ENCODE assay signal across 8 mouse cellular contexts in the genomic region with DNA sequence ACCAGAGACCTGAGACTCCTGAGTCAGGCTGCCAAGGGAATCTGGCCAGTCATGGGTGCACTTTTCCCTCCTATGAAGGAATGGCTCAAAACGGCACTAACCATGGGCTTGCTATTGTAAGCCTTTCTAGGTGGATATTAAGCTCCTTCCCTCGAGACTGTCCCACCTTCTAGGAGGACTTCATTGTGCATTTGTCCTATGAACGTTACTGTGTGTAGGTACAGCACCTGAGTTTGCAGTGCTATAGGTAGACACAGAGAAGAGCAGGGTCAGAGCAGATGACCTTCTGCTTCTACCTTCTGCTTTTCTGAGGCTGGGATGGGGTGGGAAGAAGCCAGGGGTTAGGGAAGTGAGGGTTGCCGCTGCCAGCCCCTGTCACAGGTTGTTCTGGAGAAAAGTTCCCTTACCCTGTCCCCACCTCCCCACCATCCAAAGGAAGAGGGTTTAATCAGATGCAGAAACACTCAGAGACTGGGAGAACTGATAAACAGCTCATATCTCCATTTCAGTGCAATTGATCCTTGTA.
DNase-seq lines count a peak whose midpoint lies in the region; ATAC-seq and TF ChIP-seq lines count a peak whose summit lies in the region.

No protein-coding gene starts in this region.

- 42% methylated on average over 4 of the region's 4 CpGs for WGBS in forebrain, embryonic 10.5 days
- 53% methylated on average over 4 of the region's 4 CpGs for WGBS in forebrain, postnatal 0 days
- 70% methylated on average over 4 of the region's 4 CpGs for WGBS in kidney, embryonic 14.5 days
- 68% methylated on average over 4 of the region's 4 CpGs for WGBS in limb, embryonic 15.5 days

- intact Hi-C loops in left cerebral cortex, postnatal 14 days (cut with DNase I), result no loop called here

- H3K4me2 ChIP-seq in forebrain, postnatal 0 days (ENCODE audit: low read depth), result no peak overlapping the region
- H3K4me2 ChIP-seq in kidney, embryonic 14.5 days (replicated peaks; ENCODE audit: low read depth, low read length), result no peak overlapping the region
- no peak overlapping the region for H3K4me2 ChIP-seq in limb, embryonic 15.5 days

- no peak for DNase-seq in forebrain, embryonic 10.5 days (ENCODE audit: extremely low spot score, low spot score)
- no peak for DNase-seq in forebrain, postnatal 0 days
- no peak for DNase-seq in kidney, adult 11 months
- DNase-seq in A20 (ENCODE audit: low read depth, low spot score), result peak; percentile 53
- DNase-seq in left cerebral cortex, postnatal 14 days (ENCODE audit: low spot score in 2 of 2), result no peak
- DNase-seq in gastrocnemius, postnatal 25 days, result no peak

- H3K4me1 ChIP-seq in forebrain, embryonic 10.5 days, result peaks cover 54% of the 10 kb centered on the region
- H3K4me1 ChIP-seq in forebrain, postnatal 0 days (ENCODE audit: insufficient read depth), result no peaks in the 10 kb centered on the region
- peaks cover 5% of the 10 kb centered on the region for H3K4me1 ChIP-seq in kidney, embryonic 14.5 days (ENCODE audit: control insufficient read depth, insufficient read depth, low read length)
- peaks cover 12% of the 10 kb centered on the region; the same call in 1 of the 2 replicates for H3K4me1 ChIP-seq in limb, embryonic 15.5 days

- H3K27me3 ChIP-seq in forebrain, embryonic 10.5 days (ENCODE audit: poor library complexity, severe bottlenecking), result 0 out of 2 replicates have a peak, but pooled peaks cover 4% of the 10 kb centered on the region
- no peaks in the 10 kb centered on the region for H3K27me3 ChIP-seq in forebrain, postnatal 0 days (ENCODE audit: insufficient read depth, low read length)
- H3K27me3 ChIP-seq in kidney, embryonic 14.5 days (ENCODE audit: control insufficient read depth, insufficient read depth, low read length), result no peaks in the 10 kb centered on the region
- no peaks in the 10 kb centered on the region for H3K27me3 ChIP-seq in limb, embryonic 15.5 days

- H3K4me3 ChIP-seq in forebrain, embryonic 10.5 days, result no peak overlapping the region
- H3K4me3 ChIP-seq in forebrain, postnatal 0 days (ENCODE audit: low read depth, low read length), result no peak overlapping the region
- no peak overlapping the region for H3K4me3 ChIP-seq in kidney, embryonic 14.5 days (ENCODE audit: low read length)
- no peak overlapping the region for H3K4me3 ChIP-seq in limb, embryonic 15.5 days

- no peaks in the 10 kb centered on the region for H3K9me3 ChIP-seq in forebrain, embryonic 10.5 days
- no peaks in the 10 kb centered on the region for H3K9me3 ChIP-seq in forebrain, postnatal 0 days (ENCODE audit: low read length)
- no peaks in the 10 kb centered on the region for H3K9me3 ChIP-seq in kidney, embryonic 14.5 days (ENCODE audit: control insufficient read depth, low read length)
- H3K9me3 ChIP-seq in limb, embryonic 15.5 days, result no peaks in the 10 kb centered on the region

- no peaks in the 10 kb centered on the region for H3K36me3 ChIP-seq in forebrain, embryonic 10.5 days (replicated peaks)
- H3K36me3 ChIP-seq in forebrain, postnatal 0 days (ENCODE audit: insufficient read depth), result no peaks in the 10 kb centered on the region
- H3K36me3 ChIP-seq in kidney, embryonic 14.5 days (ENCODE audit: control insufficient read depth, insufficient read depth, low read length), result no peaks in the 10 kb centered on the region
- no peaks in the 10 kb centered on the region for H3K36me3 ChIP-seq in limb, embryonic 15.5 days

- ATAC-seq in forebrain, postnatal 0 days, result no peak
- no peak for ATAC-seq in kidney, embryonic 14.5 days (ENCODE audit: low FRiP score, low TSS enrichment)
- no peak for ATAC-seq in limb, embryonic 15.5 days (ENCODE audit: insufficient number of reproducible peaks, low FRiP score, low TSS enrichment, low read depth)

- no peak for TF ChIP-seq CTCF in forebrain, postnatal 0 days (IDR thresholded peaks at IDR 0.05; ENCODE audit: low read depth)

- H3K27ac ChIP-seq in forebrain, embryonic 10.5 days, result peak overlapping the region; percentile 75
- no peak overlapping the region for H3K27ac ChIP-seq in forebrain, postnatal 0 days (ENCODE audit: low read depth, low read length)
- peak overlapping the region; percentile 52; the same call in 1 of the 2 replicates for H3K27ac ChIP-seq in kidney, embryonic 14.5 days (ENCODE audit: low read depth, low read length)
- H3K27ac ChIP-seq in limb, embryonic 15.5 days, result peak overlapping the region; percentile 47; the same call in 1 of the 2 replicates

- H3K9ac ChIP-seq in forebrain, postnatal 0 days, result no peak overlapping the region
- H3K9ac ChIP-seq in kidney, embryonic 14.5 days (ENCODE audit: low read depth, low read length), result no peak overlapping the region
- no peak overlapping the region for H3K9ac ChIP-seq in limb, embryonic 15.5 days
